Mouse (Mus musculus): ENCODE results near the gene Fank1.

Gene Fank1

DNA sequence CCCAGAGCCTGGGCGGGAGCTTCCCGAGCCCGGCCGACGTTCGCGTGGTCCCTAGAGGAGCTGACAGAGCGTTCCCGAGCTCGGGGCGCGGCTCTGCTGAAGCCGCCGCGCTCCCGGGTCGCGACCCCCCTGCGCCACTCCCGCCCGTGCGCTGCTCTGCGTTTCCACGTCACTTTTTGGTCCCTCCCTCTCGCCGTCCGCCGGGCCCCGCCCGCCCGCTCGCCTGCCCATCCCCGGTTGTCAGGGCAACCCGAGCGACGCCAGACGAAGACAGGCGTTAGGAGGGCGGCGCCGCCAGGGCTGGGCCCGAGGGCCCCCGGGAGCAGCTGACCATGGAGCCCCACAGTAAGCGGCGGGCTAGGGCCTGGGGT, at the start of gene Fank1:
Gene Fank1, plus strand, starts transcription at position 236 of the 371 bp plus-strand sequence.
- DNase-seq (ENCODE audit: low spot score in 2 of 2): peak; percentile 68 to 81

DNA sequence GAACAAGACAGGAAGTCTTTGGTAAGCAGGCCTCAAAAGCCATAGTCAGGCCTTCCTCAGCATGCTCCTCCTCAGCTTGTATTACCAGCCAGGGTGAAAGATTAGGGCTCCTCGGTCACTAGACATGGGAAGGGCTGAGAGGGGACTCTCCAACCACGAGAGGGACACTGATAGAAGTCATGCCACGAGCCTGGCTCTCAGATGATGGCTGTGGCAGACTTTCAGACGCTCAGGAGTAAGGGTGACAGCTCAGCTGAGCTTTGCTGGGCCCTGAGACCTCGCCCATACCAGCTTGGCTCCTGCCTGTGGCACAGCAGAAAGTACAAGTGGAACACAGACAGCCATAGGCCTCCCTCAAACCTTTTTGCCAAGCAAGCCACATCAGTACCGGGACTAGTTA, 49.6 kb upstream of the Fank1 start:
- DNase-seq (ENCODE audit: low spot score in 2 of 2): no peak

DNA sequence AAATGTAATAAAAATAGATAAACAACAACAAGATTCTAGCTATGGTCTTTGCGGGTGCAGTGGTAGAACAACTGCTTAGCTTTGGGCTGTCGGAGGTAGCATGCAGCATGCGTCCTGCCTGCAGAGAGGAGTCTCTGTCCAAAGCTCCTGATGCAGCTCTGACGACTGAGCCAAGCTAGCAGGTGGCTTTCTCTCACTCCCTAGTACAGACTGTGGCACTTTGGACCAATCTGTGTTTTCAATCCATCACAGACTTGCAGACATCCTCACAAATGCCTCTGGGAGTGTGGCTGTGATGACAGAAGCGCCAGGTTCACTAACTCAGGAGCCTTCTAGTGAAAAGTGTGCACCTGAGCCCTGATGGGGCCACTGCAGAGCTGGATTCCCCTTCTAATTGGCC, 47.3 kb upstream of the Fank1 start:
- no peak for DNase-seq (ENCODE audit: low spot score in 2 of 2)

DNA sequence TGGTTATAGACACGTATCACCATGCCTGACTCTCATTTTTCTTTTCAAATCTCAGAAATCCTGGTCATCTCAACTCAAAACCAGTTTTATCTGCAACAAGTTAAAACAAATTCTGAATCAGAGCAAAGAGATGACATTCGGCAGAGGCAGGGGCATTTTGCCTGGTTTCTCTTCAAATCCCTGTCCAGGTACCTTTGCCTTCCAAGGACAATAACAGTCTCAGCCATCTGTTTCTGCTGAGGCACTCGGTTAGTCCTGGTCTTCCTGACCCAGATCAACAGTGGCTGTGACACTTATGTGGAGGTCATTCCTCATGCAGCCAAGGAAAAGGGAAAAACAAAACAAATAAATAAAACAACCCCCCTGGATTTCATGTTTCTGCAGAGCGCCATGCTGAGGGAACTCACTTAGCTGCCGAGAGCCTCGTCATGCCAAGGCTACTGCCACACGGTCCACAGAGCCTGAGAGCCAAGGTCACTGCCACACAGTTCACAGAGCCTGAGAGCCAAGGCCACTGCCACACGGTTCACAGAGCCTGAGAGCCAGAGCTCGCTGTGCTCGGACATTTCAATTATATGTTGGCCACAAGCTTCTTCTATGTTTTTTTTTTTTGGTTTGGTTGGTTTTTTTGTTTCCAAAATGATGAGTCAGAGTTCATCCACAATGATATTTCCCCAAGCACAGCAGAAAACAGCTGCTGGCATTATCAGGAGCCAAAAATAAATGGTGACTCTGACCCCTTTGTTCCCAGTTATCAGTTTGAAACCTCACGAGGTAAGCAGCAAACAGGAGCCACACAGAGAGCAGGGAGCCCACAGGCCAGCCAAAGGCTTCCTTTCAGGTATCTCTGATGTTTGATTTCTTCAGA, 46.1 kb upstream of the Fank1 start:
- no peak for DNase-seq (ENCODE audit: low spot score in 2 of 2)

DNA sequence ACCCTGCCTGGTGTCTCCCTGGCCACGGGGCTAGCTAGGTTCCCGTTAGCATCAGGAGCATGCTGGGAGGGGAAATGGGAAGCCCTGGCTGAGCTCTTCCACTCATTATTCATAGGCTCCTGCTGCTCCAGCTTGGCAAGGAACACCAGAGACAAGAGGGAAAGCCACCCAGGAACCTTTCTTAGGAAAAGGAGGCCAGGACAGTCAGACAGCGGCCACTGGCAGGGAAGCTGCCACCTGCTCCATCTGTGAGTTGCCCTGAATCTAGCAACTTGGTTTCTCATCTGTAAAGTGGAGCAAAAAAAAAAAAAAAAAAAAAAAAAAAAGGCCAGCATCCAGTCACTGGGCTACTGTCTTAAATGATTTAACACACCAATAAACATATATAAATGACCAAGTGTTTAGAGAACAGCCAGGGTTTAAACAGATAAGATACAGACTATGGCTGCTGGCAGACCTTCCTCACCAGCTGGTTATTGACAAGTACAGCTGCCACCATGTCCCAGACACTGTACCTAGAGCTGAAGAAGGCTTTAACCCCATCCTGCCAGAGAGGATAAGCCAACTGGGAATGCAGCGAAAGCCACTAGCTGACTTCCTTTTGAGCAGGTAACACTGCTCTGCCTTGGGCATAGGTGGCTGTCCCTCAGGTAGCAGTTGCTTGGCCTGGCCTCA, 44.6 kb upstream of the Fank1 start:
- DNase-seq (ENCODE audit: low spot score in 2 of 2): no peak

DNA sequence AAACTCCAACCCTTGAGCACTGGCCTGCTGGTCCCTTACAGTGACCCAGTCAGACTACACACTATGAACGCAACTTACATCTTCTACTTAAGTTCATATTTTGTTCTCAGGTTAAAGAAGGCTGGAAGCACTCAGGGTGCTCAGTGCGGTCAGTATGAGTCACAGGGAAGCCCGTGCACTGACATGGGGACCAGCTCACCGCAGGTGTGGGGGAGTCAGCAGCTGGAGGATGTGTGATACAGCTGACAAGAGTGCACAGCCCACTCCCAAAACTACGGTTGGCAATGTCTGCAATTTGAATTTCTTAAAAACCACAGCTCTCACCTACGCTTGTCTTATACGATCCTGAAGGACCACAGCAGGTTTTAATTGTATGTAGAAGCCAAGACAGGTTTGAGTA, 36.1 kb upstream of the Fank1 start:
- DNase-seq (ENCODE audit: low spot score in 2 of 2): no peak

DNA sequence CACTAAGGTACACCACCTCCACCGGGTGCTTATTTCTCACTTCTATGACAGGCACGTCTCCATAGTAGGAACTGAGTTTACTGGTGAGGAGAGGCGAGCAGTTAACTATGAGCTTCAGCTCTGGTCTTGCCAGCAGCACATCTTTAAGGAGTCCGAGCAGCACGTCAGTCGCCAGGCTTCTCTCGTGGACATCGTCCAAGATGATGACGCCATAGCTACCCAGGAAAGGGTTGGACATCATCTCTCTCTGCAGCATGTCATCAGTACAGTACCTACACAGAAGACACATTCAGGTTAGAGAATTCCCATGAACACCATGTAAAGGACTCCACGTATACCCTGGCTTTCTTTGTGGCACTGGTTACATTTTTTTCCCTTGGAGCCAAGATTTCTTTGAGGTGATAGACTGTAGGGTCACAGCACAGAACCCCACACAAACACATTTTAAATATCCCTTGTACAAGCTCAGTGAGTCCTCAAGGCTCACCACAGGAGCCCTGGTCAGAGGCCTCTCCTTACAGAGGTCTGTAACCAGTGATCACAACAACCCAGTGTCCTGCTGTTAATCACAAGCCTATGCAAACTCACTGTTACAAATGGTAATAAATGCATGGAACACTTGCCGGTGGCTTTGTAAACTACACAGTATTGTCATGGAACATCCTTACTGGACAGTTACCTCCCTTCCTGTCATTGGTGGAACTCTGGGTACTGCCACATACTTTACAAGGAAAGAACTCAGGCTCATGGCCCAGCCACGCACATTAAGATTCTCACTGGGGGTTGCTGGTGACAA, 33.9 kb upstream of the Fank1 start:
- no peak for DNase-seq (ENCODE audit: low spot score in 2 of 2)

DNA sequence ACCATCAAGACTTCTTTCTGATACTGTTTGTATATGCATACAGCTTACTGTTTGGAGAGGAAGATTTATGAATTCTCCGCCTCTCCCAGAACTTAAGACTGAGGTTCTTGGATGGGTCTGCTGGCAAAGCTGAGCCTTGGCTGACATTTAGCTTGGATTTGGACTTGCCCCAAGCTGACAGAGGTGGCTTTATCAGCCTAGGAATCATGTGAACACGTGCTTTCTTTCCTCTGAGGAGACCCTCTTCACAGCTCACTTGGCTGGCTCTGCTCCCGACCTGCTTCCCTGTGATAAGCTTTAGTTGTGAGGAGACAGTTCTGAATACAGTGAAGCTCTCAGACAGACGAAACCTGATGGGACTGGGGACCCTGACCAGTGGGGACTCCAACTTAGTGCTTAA, 33.0 kb upstream of the Fank1 start:
- DNase-seq (ENCODE audit: low spot score in 2 of 2): no peak

DNA sequence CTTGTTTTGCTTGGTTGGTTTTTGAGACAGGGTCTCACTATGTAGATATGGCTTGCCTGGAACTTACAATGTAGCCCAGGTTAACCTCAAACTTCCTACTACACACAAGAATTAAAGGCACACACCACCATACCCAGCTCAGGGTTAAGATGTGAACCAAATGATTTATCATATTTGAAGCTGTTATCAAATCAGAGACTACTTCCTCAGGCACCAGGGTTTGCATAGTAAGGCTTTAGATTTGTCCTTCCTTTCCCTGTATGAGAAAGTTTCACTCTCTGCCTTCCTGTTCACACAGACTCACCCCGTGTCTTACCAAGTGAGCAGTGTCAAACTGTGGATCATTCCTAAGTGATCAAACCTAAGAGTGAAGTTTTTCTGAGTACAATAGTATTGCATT, 32.5 kb upstream of the Fank1 start:
- no peak for DNase-seq (ENCODE audit: low spot score in 2 of 2)

DNA sequence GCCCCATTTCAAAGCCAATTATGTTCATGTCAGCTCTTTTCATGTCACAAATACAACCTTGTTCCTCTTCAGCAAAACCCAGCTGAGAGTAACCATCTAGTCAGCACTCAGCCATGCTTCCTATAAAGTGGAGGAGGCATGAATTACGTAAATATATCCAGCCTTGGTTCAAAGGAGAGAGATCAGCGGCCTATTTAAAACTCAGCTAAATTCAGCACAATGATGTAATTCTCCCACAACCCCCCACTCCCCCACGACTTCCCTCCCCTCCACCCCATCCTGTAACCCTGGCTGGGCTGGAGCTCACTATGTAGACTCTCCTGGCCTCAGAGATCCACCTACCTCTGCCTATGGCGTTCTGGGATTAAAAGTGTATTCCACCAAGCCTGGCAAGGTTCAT, 32.0 kb upstream of the Fank1 start:
- DNase-seq (ENCODE audit: low spot score in 2 of 2): no peak

DNA sequence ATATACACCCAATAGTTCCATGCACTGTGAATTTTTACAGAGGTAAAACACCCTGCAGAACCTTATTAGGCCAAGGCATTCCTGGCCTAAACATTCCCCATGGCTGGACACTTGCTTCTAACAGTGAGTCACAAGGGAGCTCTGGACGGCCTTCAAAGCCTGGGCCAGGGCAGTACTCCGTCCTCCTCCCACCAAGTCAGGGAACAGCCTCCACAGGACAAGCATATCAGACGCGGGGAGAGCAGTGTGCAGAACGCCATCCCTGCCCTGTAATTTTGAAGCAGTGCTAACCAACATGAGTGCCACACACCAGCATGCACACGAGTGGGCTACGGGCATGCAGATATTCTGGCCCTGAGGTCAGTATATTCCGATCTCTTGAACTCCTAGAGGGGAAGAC, 29.3 kb upstream of the Fank1 start:
- DNase-seq (ENCODE audit: low spot score in 2 of 2): no peak

DNA sequence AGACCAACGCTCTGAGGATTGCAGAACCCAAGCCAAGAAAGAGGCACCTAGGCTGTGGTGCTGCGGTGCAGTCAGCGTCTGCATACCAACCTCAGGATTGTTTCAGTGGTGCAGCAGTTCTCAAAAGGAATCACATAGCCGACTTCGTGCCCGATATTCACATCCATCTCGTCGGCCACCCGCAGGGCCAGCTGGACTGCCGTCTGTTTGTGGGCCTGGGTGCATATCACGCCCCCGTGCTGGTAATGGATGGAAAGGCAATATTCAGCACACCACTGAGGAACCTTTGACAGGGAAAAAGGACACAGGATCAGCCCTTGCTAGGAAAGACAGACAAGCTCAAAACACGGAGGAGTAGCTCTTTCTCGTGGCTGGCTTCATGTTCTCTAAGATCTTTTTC, 27.9 kb upstream of the Fank1 start:
- no peak for DNase-seq (ENCODE audit: low spot score in 2 of 2)

DNA sequence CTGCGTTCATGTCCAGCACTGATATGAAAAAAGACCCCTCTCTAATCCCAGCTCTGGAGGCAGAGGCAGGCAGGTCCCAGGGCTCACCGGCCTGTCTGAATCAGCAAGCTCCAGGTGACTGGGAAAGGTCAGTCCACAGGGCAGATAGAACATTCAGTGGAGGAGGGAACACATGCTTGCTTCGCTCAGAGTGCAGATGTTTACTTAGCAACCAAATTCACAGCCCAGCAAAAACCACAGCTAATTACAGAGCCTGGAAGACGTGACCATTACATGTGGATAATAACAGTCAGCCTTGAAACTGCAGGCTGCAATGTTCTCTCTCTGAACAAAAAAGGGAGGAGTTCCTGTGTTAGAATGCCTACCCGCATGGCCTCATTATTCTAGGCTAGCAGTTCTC, 26.0 kb upstream of the Fank1 start:
- DNase-seq (ENCODE audit: low spot score in 2 of 2): no peak

DNA sequence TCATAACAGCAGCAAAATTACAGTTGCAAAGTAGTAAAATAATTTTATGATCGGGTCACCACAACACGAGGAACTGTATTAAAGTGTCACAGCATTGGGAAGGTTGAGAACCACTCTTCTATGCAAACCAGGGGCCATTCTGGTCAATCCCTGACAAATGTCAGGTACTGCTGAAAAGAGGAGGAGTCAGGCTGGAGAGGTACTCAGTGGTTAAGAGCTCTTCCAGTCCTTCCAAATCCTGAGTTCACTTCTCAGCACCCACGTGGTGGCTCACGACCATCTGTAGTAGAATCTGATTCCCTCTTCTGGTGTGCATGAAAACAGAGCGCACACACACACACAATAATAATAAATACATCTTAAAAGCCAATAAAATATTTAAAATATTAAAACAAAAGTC, 25.5 kb upstream of the Fank1 start:
- DNase-seq (ENCODE audit: low spot score in 2 of 2): no peak

DNA sequence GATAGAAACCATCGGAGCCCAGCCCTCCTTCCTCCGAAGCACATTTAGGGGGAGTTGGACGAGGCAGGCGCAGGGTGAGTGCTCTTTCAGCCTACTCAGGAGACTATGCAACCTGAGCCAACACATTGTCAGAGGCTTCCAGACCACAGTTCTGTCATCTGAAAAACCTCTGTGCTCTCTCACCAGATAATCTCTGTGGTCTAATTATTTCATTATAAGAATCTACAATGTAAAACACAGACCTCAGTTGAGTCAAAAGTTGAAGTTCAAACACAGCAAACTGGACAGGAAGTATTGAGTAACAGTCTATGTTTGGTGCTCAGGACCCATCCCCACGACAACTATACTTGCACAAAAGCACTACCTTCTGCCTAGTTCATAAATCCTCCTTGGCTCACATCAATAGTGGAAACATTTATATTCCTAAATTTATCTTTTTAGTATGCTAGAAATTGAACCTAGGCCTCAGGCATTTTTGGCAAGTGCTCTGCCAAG, 18.7 kb upstream of the Fank1 start:
- DNase-seq (ENCODE audit: low spot score in 2 of 2): no peak

DNA sequence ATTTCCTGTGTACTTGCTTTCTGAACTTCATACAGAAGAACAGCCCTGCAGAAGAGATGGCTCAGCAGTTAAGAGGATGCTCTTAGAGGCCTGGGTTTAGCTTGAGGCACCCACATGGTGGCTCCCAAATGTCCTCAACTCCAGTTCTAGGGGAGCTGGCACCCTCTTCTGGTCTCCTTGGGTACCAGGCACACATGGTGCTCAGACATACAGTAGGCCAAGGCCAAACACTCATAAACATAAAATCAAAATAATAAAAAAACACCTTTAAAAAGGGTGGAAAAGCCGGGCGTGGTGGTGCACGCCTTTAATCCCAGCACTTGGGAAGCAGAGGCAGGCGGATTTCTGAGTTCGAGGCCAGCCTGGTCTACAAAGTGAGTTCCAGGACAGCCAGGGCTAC, 17.9 kb upstream of the Fank1 start:
- DNase-seq (ENCODE audit: low spot score in 2 of 2): no peak

DNA sequence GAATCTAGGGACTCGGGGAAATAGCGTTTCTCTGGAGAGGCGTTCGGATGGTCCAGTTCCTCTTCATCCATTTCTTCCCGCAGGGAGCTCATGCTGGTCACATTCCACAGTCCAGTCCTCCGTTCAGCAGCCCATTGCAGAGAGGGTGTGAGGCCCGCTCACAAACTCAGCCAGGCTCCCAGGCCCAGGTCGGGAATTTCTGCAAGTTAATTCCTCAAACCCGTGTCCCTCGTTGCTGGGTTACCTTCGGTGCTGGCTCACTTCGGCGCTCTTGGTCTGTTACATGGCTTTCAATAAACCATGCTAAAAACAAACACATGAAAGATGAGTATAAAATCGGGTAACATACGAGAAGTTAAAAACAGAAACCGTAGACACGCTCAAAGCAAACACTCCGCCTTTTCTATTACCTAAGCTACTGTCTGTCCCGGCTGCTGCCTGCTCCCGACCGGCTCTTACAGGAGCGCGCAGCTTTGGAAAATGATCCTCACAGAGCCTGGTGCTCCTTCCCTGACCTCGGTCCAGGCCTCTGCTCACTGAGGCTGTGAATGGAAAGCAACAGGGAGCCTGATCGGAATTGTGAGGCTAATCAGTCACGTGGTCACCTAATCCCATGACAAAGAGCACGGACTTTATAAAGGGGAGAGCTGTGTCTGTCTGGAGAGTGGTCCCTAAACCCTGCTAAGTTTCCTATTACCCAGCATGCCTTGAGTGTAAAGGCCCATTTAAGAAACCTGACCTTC, 16.9 kb upstream of the Fank1 start:
- no peak for DNase-seq (ENCODE audit: low spot score in 2 of 2)

DNA sequence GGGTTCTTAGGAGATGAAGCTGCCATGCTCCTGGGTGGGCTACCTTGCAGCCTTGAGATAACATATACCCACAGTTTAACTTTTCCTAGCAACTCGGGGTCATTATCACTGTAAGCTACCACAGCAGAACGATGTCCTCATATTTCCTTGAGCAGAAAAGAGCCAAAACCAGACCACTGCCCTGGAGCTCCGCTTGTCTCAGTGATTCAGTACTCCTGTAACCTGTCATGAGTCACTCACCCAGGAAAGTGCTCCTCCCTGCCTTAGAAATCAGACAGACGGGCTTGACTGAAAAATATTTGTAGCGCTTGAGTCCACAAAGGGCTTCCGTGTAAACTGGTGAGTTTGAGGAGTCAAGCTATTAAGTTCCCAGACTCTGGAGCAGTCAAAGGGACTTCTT, 14.0 kb upstream of the Fank1 start:
- DNase-seq (ENCODE audit: low spot score in 2 of 2): no peak

DNA sequence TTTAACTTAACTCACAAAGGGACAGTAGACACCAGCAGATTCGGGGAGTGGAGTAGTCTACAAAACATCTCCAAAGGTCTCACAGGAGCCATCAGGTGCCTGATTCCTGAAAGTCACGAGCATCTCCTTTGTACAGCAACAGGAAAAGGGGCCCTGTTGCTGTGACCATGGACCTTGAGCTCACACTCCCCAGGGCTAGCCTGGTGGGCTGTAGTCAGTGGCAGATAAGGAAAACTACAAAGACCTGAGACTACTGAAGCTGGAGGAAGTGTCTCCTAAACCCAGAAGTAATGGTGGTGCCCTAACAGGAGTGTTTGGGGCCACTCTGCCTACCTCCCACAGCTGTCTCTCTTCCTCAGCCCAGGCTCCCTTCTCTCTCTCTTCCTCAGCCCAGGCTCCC, 12.2 kb upstream of the Fank1 start:
- no peak for DNase-seq (ENCODE audit: low spot score in 2 of 2)

DNA sequence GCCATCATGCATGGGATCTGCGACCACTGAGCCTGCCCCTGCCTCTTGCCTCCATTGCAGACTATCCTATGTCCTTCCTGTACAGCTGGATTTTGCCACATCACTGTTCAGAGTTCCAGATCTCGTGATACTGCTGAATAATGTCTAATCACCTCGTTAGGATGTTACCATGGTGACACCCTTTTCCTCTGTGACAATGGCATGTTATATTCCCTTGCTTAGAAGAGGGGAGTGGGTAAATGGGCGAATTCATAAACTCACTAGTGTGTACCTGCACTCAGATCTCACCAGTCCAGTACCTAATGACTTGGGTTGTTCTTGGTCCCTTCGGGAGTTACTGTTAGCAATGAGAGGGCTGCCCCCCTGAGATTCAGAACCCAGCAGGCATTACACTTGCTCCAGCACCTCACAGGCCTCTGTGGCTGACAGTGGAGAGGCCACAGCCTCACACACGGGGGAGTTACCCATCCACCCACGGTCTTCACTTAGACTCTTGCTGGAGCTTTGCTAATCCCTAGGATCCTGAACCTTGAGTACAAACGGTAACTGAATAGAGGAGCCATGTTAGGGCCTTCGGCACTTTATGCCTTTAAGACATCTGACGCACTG, 11.3 kb upstream of the Fank1 start:
- no peak for DNase-seq (ENCODE audit: low spot score in 2 of 2)

DNA sequence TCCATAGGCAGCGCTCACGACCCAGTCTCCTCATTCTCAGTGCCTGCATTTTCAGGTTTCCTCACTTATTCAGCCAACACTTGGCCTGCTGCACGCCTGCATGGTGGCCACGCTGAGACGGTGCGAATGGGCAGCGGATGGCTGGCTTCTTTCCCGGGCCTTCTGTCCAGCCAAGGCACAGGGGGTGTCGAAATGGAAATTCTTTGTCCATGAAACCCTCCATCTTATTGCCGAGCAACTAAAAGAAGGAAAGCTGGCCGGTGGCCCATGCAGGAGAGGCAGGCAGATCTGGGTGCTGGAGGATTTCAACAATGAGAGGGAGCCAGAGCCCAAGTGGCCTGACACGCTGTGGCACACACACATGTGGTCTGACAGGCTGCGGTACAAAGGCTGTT, 10.8 kb upstream of the Fank1 start:
- DNase-seq (ENCODE audit: low spot score in 2 of 2): no peak

All from natural killer cell, adult 2 months (primary cell).